Mouse (Mus musculus) left cerebral cortex, postnatal 10 days (tissue): ENCODE data around the gene Fbxo44. TPM values are rescaled to one million over a fixed set of nuclear protein-coding genes. Genes with fewer than 3 reads are reported as not detected.
"Not testable (repeated sequence)": the region's sequence is repeated elsewhere in the genome, so short reads cannot be mapped to it uniquely, and the experiment has no call there.

Source experiments
- DNase-seq, 2 experiments: peaks; one replicate each; pipeline ENCODE4 v3.0.0; 2021 to 2022; ENCODE audit warnings: low spot score in 2 of 2, mixed read lengths in 1 of 2; ENCODE audit errors: extremely low spot score in 1 of 2
- intact Hi-C: fragments of 180-260 bp; cut with DNase I; formaldehyde crosslinking; loops from one replicate; pipeline ENCODE4 v1.15.1; 2025
- total RNA-seq, 2 experiments: library from RNA; stranded (reverse); gene quantifications; 2 replicates each; pipeline ENCODE4 v1.2.3; 2021

Fbxo44 gene
- total RNA-seq: 10 to 100 TPM; 87.6 to 89.9 TPM

- intact Hi-C loops: no loop called here
- peak in 1 of 2 experiments; percentile 68 for DNase-seq
Observed at GRCm38 (mm10) chr4:148160436-148161390, at the start of gene Fbxo44, which contains the start of gene Fbxo2. Gene Fbxo44, minus strand, starts transcription at chr4:148160482. Gene Fbxo2, plus strand, starts transcription at chr4:148160621.

GRCm38 (mm10) chr4:148204873-148205232 lies 44.6 kb upstream of the Fbxo44 start:
- no peak for DNase-seq
- intact Hi-C loops: no loop called here

- no peak for DNase-seq
- intact Hi-C loops: no loop called here
Observed at GRCm38 (mm10) chr4:148204061-148204872, 44.0 kb upstream of the Fbxo44 start.

- intact Hi-C loops: no loop called here
- DNase-seq: no peak
Observed at GRCm38 (mm10) chr4:148203557-148203956, 43.3 kb upstream of the Fbxo44 start.

- DNase-seq: no peak
- intact Hi-C loops: no loop called here
Observed at GRCm38 (mm10) chr4:148198721-148199120, 38.4 kb upstream of the Fbxo44 start.

- DNase-seq: no peak
- intact Hi-C loops: no loop called here
Observed at GRCm38 (mm10) chr4:148194400-148194799, 34.1 kb upstream of the Fbxo44 start.

- no peak for DNase-seq
- intact Hi-C loops: no loop called here
Observed at GRCm38 (mm10) chr4:148192707-148193245, 32.5 kb upstream of the Fbxo44 start.

GRCm38 (mm10) chr4:148188767-148189166 lies 28.5 kb upstream of the Fbxo44 start:
- DNase-seq, intact Hi-C loops: not testable (repeated sequence)

- DNase-seq: no peak
- intact Hi-C loops: no loop called here
Observed at GRCm38 (mm10) chr4:148185819-148186218, 25.5 kb upstream of the Fbxo44 start.

GRCm38 (mm10) chr4:148184564-148184963 lies 24.3 kb upstream of the Fbxo44 start:
- intact Hi-C loops: no loop called here
- no peak for DNase-seq

GRCm38 (mm10) chr4:148182363-148182762 lies 22.1 kb upstream of the Fbxo44 start:
- intact Hi-C loops: no loop called here
- DNase-seq: no peak

GRCm38 (mm10) chr4:148181483-148181882 lies 21.2 kb upstream of the Fbxo44 start:
- no peak for DNase-seq
- intact Hi-C loops: no loop called here

- DNase-seq: no peak
- intact Hi-C loops: no loop called here
Observed at GRCm38 (mm10) chr4:148177716-148178115, 17.4 kb upstream of the Fbxo44 start.

- DNase-seq, intact Hi-C loops: not testable (repeated sequence)
Observed at GRCm38 (mm10) chr4:148176603-148177002, 16.3 kb upstream of the Fbxo44 start.

GRCm38 (mm10) chr4:148174495-148174862 lies 14.2 kb upstream of the Fbxo44 start:
- DNase-seq: no peak
- intact Hi-C loops: loop anchor here (5.0 kb wide), 1 partner anchor 113 kb away; the partner anchor contains the start of gene Disp3

GRCm38 (mm10) chr4:148173811-148174494 lies 13.7 kb upstream of the Fbxo44 start:
- intact Hi-C loops: loop anchor here (5.0 kb wide), 1 partner anchor 113 kb away; the partner anchor contains the start of gene Disp3

GRCm38 (mm10) chr4:148171261-148171660 lies 11.0 kb upstream of the Fbxo44 start:
- no peak for DNase-seq
- intact Hi-C loops: loop anchor here (2.0 to 5.0 kb wide), 2 partner anchors 116 to 264 kb away; partner anchors contain the start of gene Disp3

More at GRCm38 (mm10) chr4:148173811-148174494, 13.7 kb upstream of the Fbxo44 start:
- peak in 1 of 2 experiments; percentile 49 for DNase-seq

GRCm38 (mm10) chr4:148170842-148171241 lies 10.6 kb upstream of the Fbxo44 start:
- peak; percentile 46 to 65 for DNase-seq
- intact Hi-C loops: loop anchor here (2.0 to 5.0 kb wide), 2 partner anchors 116 to 264 kb away; partner anchors contain the start of gene Disp3
